Mouse (Mus musculus) brain, embryonic 14.5 days (tissue): ENCODE measurements at regions not wholly inside any gene's neighbourhood (a gene's known extent, or its start where the extent isn't known, plus 50 kb on each side); places are given as distances from the start of the nearest gene placed in this dataset.

Experiments
- CTCF ChIP-seq: fragments of 200-500 bp; IDR thresholded peaks from 2 replicates; pipeline ENCODE4 v1.5.1; 2012; ENCODE audit warnings: inconsistent platforms, mild to moderate bottlenecking, moderate library complexity, borderline replicate concordance; ENCODE audit not compliant: insufficient read depth, insufficient read length; ENCODE audit errors: extremely low read depth
- POLR2A ChIP-seq: fragments of 200-500 bp; IDR thresholded peaks from 2 replicates; pipeline ENCODE4 v1.6.1; 2012; ENCODE audit warnings: mild to moderate bottlenecking, inconsistent platforms, borderline replicate concordance; ENCODE audit not compliant: poor library complexity, insufficient read depth, insufficient read length, severe bottlenecking; ENCODE audit errors: extremely low read depth

- TF ChIP-seq POLR2A (no peak), CTCF (no peak)
Observed at GRCm38 (mm10) chr11:7705312-7705764, 491.6 kb upstream of the Igfbp3 start.
